Mouse (Mus musculus) embryo, embryonic 10 days (tissue): ENCODE measurements around the gene Spef2.

Experiments used
- DNase-seq: peaks from one replicate; pipeline ENCODE4 v3.0.0-alpha.2; 2015; ENCODE audit warnings: low spot score

Spef2 gene

DNA sequence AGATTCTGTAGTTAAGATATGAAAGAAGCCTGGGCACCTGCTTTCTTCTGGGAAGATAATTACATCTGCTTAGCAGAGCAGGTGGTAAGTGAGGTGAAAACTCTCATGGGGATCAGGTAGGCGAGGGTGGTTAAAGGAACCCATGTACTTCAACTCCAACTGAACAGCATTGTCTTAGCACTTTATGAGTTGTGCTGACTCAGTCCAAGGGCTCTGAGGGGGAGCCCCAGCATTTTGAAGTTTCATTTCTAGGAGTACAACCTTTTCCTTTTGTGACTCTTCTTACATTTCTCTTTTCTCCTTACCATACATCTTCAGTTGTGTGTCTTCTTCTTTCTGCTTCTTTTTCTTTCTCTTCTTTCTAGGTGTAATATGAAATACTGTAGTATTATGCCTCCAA lies 213.5 kb downstream of the Spef2 start:
- no peak for DNase-seq

DNA sequence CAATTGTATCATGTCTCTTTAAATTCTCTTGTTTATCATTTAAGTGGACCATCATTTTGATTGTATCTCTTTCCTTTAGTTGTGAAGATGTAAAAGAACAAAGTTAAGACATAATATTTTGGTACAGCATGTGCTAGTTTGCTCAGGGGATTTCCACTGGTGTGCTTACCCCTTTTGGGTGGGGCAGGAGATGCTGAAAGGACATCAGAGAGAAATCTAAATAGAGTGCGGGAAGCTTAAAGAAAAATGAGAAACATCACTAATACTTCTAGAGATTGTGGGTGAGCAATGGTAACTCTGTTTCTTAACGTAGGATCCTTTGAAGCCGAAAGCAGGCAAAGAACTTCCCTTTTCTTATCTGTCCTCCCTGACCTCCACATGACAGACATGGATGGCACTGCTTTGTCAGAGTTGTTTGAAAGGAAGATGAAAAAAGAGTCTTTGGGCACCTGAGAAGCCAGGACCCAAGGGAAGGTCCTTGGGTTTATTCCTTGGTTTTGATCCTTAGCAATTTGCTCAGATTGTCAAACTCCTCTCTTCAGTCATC lies 215.2 kb downstream of the Spef2 start:
- no peak for DNase-seq

DNA sequence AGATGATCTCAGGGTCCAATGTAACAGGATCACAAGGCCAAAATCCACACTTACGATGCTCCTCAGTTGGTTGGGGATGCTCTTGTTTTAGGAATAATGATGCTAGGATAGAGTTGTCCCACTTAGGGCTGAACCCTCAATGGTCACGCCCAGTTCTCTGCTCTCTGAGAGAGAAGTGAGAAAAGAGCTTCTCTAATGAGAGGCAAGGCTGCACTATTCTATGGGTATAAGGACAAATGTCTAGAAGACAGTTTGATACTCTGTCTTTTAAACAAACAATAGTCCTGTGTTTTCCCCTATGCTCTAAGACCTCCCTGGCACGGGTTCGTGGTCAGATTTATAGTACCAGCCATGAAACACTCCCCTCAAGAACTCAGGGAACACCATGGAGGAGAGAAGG lies 218.6 kb downstream of the Spef2 start, which contains the start of gene Il7r:
TSS of gene Il7r (minus strand) at position 101 of the 400 bp plus-strand sequence.
- DNase-seq = no peak

DNA sequence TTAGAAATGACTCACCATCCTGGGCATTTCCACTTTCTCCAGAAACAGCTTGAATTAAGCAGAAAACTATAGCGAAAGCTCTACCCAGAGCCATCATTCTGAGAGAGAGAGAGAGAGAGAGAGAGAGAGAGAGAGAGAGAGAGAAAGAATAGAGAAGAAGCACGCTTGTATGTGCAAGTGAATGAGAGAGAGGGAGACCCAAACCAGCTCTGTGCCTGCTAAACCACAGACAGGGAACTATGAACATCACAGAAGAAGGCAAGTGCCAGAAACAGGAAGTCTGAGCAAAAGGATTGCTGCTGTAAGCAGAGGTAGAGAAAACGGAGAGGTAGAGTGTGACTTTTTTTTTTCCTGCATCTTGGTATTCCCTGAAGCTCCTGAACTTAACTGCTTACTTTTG lies 219.0 kb downstream of the Spef2 start:
- DNase-seq = no peak
